Mouse (Mus musculus) left cerebral cortex, adult 2 months (tissue): ENCODE results near the gene Sun2. TPM values are rescaled to one million over a fixed set of nuclear protein-coding genes. Genes with fewer than 3 reads are reported as not detected.

ENCODE experiments used
- DNase-seq, 2 experiments: peaks; one replicate each; pipeline ENCODE4 v3.0.0; 2021 to 2022; ENCODE audit warnings: low spot score in 2 of 2, mixed read lengths in 1 of 2; ENCODE audit errors: extremely low spot score in 1 of 2
- H3K27ac ChIP-seq: fragments of 200-600 bp; 2 replicates; pipeline ENCODE4 v1.8.1; 2022
- H3K4me3 ChIP-seq: fragments of 200-600 bp; 2 replicates; pipeline ENCODE4 v1.8.1; 2022
- CTCF ChIP-seq: fragments of 200-600 bp; IDR thresholded peaks from 2 replicates; pipeline ENCODE4 v1.8.1; 2022; ENCODE audit warnings: antibody characterized with exemption, mild to moderate bottlenecking, moderate library complexity
- intact Hi-C: fragments of 180-260 bp; cut with DNase I; formaldehyde crosslinking; loops from one replicate; pipeline ENCODE4 v1.15.1; 2025
- total RNA-seq, 2 experiments: library from RNA; stranded (reverse); gene quantifications; 2 replicates each; pipeline ENCODE4 v1.2.3; 2021

Gene Sun2
- total RNA-seq, 2 experiments from 2014 or later, result 43.9 to 46.5 TPM

DNA sequence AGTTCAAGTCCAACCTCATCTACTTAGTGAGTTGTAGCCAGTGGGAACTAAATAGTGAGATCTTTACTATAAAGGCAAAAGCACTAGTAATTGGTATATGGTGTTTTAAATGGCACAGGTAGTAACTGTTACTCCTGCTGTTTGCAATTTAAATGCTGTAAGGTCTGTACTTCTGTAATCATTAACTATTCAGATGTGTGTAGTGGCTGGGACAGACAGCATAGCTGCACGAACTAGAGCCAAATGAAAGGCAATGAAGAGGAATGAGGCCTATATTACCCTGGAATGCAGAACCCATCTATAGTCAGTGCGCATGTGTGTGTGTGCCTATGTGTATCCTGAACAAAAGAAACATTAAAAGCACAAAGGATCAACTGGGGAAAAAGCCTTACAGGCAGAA, 64.4 kb downstream of the Sun2 start:
- intact Hi-C loops, result no loop called here
- TF ChIP-seq CTCF, result no peak
- no peak for DNase-seq
- no peak overlapping the region for H3K4me3 ChIP-seq
- no peak overlapping the region for H3K27ac ChIP-seq

Other genes with a start within 250 kb of the Sun2 start
- 100 to 1,000 TPM; 186 to 202 TPM for gene Kcnj4, start 237.3 kb downstream of the Sun2 start, total RNA-seq
- under 1 TPM; 0.32 to 0.33 TPM for gene Kdelr3, start 226.1 kb downstream of the Sun2 start, total RNA-seq
- 100 to 1,000 TPM; 323 to 340 TPM for gene Ddx17, start 195.8 kb downstream of the Sun2 start, total RNA-seq
- under 1 TPM; 0.66 to 0.91 TPM for gene Dmc1, start 137.4 kb downstream of the Sun2 start, total RNA-seq
- gene Fam227a, start 83.6 kb downstream of the Sun2 start, total RNA-seq, result 10 to 100 TPM; 12.9 to 13.6 TPM
- 10 to 100 TPM; 42.6 to 49.4 TPM for gene Cby1, start 83.3 kb downstream of the Sun2 start, total RNA-seq
- 10 to 100 TPM; 81.8 to 96.6 TPM for gene Tomm22, start 71.7 kb downstream of the Sun2 start, total RNA-seq
- gene Josd1, start 54.6 kb downstream of the Sun2 start, total RNA-seq, result 10 to 100 TPM; 64.3 to 68.0 TPM
- 10 to 100 TPM; 54.2 to 58.0 TPM for gene Gtpbp1, start 51.7 kb downstream of the Sun2 start, total RNA-seq
- 10 to 100 TPM; 53.2 to 54.1 TPM for gene Dnal4, start 35.3 kb upstream of the Sun2 start, total RNA-seq
- gene Nptxr, start 62.2 kb upstream of the Sun2 start, total RNA-seq, result 100 to 1,000 TPM; 800 to 813 TPM
- 10 to 100 TPM in 1 of 2 experiments, 1 to 10 TPM in 1; 9.7 to 19.7 TPM for gene Npcd, start 91.7 kb upstream of the Sun2 start, total RNA-seq
- 100 to 1,000 TPM; 370 to 387 TPM for gene Cbx6, start 92.2 kb upstream of the Sun2 start, total RNA-seq
- gene Apobec3, start 149.1 kb upstream of the Sun2 start, total RNA-seq, result 1 to 10 TPM; 5.1 to 6.1 TPM
- gene Cbx7, start 228.6 kb upstream of the Sun2 start, total RNA-seq, result 10 to 100 TPM; 52.3 to 52.6 TPM